Mouse (Mus musculus): ENCODE results near the gene Bfsp2. TPM values are rescaled to one million over a fixed set of nuclear protein-coding genes. Genes with fewer than 3 reads are reported as not detected.

The Bfsp2 gene
- total RNA-seq, 2 experiments from 2014 or later, result 10.5 to 11.8 TPM

- DNase-seq (ENCODE audit: low spot score in 2 of 2), result no peak
Observed at GRCm38 (mm10) chr9:103386573-103386972, 93.6 kb downstream of the Bfsp2 start.

- DNase-seq (ENCODE audit: low spot score in 2 of 2), result no peak
Observed at GRCm38 (mm10) chr9:103385600-103385999, 94.6 kb downstream of the Bfsp2 start.

GRCm38 (mm10) chr9:103384141-103384796 is 96.0 kb downstream of the Bfsp2 start:
- DNase-seq (ENCODE audit: low spot score in 2 of 2), result no peak

GRCm38 (mm10) chr9:103383576-103383975 is 96.6 kb downstream of the Bfsp2 start:
- no peak for DNase-seq (ENCODE audit: low spot score in 2 of 2)

GRCm38 (mm10) chr9:103382989-103383388 is 97.2 kb downstream of the Bfsp2 start:
- DNase-seq (ENCODE audit: low spot score in 2 of 2), result no peak

- DNase-seq (ENCODE audit: low spot score in 2 of 2), result no peak
Observed at GRCm38 (mm10) chr9:103380566-103380965, 99.7 kb downstream of the Bfsp2 start.

GRCm38 (mm10) chr9:103379199-103379598 is 101.0 kb downstream of the Bfsp2 start:
- DNase-seq (ENCODE audit: low spot score in 2 of 2), result no peak

- no peak for DNase-seq (ENCODE audit: low spot score in 2 of 2)
Observed at GRCm38 (mm10) chr9:103378686-103379085, 101.5 kb downstream of the Bfsp2 start.

- DNase-seq (ENCODE audit: low spot score in 2 of 2), result no peak
Observed at GRCm38 (mm10) chr9:103376346-103377320, 103.6 kb downstream of the Bfsp2 start.

Other genes with a start within 250 kb of the Bfsp2 start
- gene Trf, start 250.0 kb downstream of the Bfsp2 start, total RNA-seq (2021), result 10 to 100 TPM; 62.7 to 63.9 TPM
- gene 1300017J02Rik, start 175.3 kb downstream of the Bfsp2 start, total RNA-seq (2021), result under 1 TPM; 0.28 to 0.98 TPM
- 10 to 100 TPM; 20.5 to 27.4 TPM for gene Topbp1, start 175.2 kb downstream of the Bfsp2 start, total RNA-seq (2021)
- 10 to 100 TPM; 88.0 to 93.6 TPM for gene Cdv3, start 114.6 kb downstream of the Bfsp2 start, total RNA-seq (2021)

Measured in layer of hippocampus, postnatal 14 days (tissue).